Mouse (Mus musculus) liver, postnatal 0 days (tissue): Measurements from ENCODE around the gene Traf5.

Experiments used
- CTCF ChIP-seq: sonication (generic); IDR thresholded peaks from 2 replicates; pipeline ENCODE4 v1.5.1; 2016; ENCODE audit warnings: antibody characterized with exemption, low read depth
- EP300 ChIP-seq: IDR thresholded peaks from 2 replicates; pipeline ENCODE4 v1.6.1; 2016; ENCODE audit warnings: antibody characterized with exemption, low read depth, mild to moderate bottlenecking

GRCm38 (mm10) chr1:192128343-192128742, 36.0 kb upstream of the Traf5 start:
- TF ChIP-seq EP300 (0 out of 2 replicates have a peak, but pooled peaks have one; percentile 14), CTCF (no peak)
